Mouse (Mus musculus): Measurements from ENCODE around the gene S100a11. TPM values are rescaled to one million over a fixed set of nuclear protein-coding genes. Genes with fewer than 3 reads are reported as not detected.
"Not testable (repeated sequence)": the region's sequence is repeated elsewhere in the genome, so short reads cannot be mapped to it uniquely, and the experiment has no call there.

The S100a11 gene
- total RNA-seq, 4 experiments from 2014 or later: 6.1 to 19.4 (median 13.9) TPM

- no peak for DNase-seq (ENCODE audit: low spot score in 2 of 2)
Observed at GRCm38 (mm10) chr3:93521462-93522057, 1.3 kb downstream of the S100a11 start.

DNA sequence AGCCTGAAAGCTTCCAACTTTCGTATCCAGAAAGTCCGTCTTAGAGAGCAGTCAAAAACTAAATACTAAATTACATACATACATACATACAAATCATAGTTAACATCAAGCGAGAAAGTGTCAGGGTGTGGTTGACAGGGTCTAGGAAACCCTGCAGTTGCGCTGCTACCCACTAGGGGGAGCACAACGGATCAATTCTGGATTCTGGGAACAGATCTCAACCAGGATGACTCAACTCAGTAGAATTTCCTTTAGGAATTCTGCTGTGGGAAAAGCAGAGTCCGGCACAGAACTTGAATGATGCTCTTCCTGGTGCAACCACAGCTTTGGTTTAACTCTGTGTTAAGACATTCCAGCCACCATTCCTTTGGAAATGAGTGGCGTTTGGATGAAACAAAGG, 2.3 kb downstream of the S100a11 start:
- peak; percentile 10 to 61 for DNase-seq (ENCODE audit: low spot score in 2 of 2)

DNA sequence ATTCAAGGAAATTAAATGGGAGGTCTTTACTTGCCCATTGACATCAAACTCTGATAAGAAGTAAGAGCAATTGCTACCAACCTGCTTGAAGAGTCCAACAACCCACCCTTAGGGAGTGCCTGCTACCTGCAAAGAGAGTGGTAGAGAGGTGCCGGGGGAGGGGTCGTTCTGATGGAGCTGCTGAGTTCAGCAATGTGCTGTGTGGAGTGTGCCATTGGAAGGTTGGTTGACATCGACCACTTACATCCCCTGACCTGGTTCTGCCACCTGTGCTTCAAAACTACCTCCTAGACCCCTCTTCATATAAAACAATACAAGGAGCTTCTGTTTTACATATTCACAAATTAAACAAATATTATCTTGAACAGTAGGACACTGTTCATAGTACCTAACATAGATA, 7.0 kb downstream of the S100a11 start:
- no peak for DNase-seq (ENCODE audit: low spot score in 2 of 2)

- no peak for DNase-seq (ENCODE audit: low spot score in 2 of 2)
Observed at GRCm38 (mm10) chr3:93528807-93529206, 8.5 kb downstream of the S100a11 start.

DNA sequence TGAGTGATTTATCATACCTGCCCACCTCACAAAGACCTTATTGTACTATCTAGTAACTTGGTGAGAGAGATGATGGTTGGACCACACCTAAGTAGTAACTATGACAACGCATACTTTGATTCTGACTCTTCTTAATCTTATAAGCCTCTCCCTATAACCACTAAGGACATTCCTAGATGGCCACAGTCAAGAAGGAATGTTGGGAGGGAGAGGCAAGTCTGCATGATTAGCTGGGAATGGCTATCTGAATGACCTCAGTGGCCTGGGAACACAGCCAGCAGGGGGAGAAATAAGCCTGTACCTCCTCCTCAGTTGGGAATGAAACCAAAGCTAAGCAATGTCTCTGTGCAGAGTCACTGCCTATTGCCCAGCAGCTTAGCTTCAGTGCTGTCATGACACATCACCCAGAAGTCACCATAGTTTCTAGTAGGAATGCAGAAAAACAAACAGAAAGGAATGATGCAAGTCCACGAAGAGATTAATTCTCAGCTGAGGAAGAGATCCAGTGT, 16.8 kb downstream of the S100a11 start:
- no peak for DNase-seq (ENCODE audit: low spot score in 2 of 2)

- no peak for DNase-seq (ENCODE audit: low spot score in 2 of 2)
Observed at GRCm38 (mm10) chr3:93538486-93538885, 18.2 kb downstream of the S100a11 start.

DNA sequence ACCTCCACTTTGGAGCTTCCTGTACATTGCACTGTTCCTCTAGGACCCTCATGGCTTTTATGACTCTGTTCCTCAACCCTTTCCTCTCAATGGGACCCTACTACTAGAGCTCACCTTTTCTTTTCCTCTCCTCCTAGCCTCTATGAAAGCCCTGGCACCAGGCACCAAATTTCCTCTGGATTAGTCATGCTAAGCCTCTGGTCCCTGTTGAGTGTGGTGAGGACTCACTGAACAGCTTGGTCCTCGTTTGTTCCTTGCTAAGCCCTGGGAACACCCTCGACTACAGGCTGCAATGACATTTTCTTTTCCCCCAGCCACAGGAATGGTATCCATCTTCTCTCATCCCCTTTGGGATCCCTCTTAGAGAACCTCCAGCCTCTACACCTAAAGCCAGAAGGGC, 21.2 kb downstream of the S100a11 start:
- no peak for DNase-seq (ENCODE audit: low spot score in 2 of 2)

DNA sequence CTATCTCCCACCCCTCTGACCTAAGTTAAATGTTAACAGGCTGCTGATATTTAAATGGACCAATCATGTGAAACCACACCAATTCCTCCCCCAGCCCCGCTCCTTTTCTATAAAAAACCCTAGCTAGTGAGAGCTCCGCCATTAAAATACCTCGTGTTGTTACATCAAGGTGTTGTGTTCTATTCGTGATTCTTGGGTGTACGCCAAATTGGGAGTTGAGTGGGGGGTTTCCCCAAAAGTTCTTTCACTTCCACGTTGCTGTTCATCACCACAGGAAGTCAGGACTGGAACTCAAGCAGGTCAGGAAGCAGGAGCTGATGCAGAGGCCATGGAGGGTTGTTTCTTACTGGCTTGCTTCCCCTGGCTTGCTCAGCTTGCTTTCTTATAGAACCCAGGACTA, 23.9 kb downstream of the S100a11 start:
- DNase-seq (ENCODE audit: low spot score in 2 of 2): not testable (repeated sequence)

DNA sequence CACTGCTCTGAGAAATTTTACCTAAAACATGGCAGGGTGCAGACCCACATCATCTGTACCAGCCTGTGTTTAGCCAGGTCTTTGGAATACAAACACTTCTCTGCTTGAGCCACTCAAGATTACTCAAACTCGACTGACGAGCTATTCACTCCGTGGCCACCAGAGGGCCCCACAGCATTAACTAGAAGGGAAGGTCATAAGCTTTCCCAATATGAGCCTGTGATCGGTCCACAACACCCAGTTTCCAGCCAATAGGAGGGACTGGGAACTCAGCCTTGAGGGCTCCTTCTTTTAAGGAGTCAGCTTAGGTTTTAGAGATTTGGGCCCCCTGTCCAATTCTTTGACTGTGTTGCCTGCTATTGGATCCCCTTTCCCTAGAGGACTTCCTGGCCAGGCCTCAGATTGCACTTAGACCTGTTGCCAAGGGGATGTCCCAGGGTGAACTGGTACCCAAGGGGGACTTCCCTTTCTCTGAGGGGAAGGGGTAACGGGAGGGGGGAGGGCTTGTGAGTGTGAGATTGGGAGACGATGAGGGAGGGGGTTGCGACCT, 26.9 kb downstream of the S100a11 start:
- peak; percentile 62 to 78 for DNase-seq (ENCODE audit: low spot score in 2 of 2)

GRCm38 (mm10) chr3:93547749-93548540, 27.7 kb downstream of the S100a11 start:
- DNase-seq (ENCODE audit: low spot score in 2 of 2): no peak

DNA sequence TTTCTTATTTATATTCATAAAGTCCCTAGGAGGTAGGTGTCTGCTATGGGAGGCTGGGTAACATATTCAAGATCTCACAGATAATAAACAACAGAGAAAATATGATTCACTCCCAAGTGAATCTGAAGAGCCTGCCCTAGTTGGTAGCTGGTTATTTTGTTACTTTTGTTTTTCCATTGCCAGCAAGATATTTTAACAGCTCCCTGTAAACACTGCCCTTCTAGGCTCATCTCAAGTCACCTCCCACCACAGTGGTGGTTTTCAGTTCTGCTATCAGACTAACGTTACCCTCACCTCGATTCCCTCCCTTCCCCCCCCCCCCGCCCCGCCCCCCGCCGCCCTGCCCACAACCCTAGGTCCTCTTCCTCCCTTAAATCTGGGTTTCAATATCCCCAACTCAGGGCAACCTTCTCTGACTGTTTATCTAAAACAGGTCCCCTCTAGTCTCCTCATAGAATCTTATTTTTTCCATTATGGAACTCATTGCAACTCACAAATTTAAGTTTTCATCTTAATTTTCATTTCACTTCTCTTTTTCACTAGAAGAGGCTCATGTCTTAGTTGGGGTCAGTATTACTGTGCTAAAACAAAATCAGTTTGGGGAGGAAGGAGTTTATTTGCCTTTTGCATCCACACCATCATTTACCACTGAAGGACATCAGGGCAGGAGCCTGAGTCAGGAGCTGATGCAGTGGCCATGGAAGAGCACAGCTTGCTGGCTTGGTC, 28.4 kb downstream of the S100a11 start:
- no peak for DNase-seq (ENCODE audit: low spot score in 2 of 2)

GRCm38 (mm10) chr3:93549986-93550385, 29.7 kb downstream of the S100a11 start:
- no peak for DNase-seq (ENCODE audit: low spot score in 2 of 2)

DNA sequence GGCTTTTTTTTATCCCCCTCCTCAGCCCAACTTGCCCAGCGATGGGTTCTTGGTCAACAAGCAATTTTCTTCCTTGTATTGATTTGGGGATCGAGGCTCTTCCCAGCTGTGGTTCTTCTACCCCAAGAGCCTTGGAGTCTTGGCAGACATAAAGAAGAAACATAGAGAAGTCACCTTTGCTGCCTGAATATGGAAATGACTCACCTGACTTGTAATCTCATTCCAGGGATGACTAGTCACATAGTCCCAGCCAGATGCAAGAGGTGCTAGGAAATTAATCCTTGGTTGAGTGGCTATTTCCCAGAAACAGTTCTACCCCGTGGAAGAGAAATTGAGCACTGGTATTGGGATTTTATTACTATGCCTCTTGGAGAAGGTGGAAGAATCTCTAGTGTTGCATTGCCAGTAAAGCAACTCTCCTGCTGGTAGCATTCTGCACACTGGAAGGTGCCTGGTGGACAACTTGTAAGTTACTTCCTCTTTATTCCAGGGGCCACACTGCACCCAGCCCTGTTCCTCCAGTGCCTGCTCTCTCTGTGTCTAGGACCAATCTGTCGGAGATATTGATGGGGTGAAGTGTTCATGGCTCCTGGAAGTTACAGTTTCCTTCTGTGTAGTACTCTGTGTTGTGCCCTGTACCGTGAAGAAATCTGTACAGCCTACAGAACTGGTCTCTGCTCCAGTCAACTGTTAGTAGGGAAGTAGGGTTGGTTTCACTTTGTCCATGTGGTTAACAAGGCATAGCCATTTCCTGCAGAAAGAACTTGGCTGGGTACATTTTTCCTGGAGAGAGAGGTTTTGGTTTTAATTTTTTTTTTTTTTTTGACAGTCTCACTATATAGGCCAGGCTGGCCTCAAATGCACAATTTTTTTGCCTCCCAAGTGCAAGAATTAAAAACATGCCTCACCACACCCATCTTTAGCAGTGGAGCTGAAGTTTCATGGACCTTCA, 31.9 kb downstream of the S100a11 start:
- no peak for DNase-seq (ENCODE audit: low spot score in 2 of 2)

DNA sequence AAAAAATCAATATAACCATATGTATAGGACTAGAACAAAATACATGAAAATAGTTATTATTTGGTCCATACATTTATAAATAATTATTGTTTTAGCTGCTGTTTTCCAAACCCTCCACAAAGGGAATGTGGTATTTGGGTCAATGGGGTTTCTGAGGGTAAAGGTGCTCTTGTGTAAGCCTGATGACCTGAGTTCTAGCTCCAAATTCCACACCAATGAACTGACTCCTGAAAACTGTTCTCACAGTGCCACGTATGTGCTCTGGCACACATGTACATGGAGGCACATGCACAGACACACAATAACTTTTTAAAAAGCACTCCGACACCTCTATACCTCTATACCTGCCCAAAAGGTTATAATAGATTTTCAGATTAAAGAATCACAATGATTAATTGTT, 33.0 kb downstream of the S100a11 start:
- DNase-seq (ENCODE audit: low spot score in 2 of 2): no peak

DNA sequence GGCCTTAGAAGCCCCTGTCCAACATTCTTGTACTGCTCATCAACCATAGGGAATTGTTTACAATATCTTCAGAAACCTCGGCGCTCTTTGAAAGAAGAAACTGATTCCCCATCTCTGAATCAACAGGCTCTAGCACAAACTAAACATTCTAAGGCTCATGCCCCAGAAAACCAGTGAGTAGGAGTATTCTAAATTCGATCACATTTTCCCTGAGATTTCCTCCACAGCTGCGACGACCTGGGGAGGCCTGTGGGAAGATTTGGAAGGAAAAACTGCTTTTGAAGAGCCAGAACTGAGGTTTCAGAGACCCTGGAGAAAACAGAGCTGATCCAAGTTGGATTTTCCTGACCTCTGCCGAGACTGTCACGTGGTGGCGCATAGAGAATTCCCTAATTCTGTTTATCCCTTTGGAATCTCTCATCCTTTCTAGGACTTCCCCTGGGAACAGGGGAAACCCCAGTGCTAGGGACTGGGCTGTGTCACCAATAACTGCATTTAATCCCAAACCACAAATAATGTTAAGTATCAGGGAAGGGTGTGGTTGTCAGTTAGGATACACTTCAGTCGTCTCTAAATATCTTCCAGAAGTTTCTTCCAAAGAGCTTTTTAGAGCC, 33.6 kb downstream of the S100a11 start:
- DNase-seq (ENCODE audit: low spot score in 2 of 2): no peak

DNA sequence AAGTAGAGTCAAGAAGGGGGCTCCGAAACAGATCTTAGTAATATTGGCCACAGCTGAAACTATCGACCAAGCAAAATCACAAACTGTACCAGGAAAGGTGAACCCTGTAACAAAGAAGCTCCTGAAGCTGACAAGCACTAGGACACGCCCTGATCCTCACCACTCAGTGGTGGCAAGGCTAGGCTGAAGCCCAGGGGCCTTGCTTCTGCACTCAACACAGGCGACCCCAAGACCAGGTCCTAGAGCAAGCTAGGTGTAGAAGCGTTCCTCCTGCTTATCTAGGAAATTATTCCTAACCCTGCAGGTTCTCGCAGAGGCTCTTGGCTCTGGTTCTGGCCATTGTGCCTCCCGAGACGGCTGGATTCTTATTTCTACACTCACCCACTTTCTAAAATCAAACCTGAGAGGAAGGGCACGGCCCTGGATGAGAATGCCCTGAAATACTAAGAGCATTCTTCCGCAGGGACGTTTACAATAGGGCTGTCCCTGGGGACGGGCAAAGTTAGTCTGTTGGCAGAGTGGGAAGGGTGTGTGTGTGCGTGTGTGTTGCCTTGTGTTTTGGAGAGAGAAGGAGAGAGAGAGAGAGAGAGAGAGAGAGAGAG, 34.2 kb downstream of the S100a11 start:
- DNase-seq (ENCODE audit: low spot score in 2 of 2): no peak

DNA sequence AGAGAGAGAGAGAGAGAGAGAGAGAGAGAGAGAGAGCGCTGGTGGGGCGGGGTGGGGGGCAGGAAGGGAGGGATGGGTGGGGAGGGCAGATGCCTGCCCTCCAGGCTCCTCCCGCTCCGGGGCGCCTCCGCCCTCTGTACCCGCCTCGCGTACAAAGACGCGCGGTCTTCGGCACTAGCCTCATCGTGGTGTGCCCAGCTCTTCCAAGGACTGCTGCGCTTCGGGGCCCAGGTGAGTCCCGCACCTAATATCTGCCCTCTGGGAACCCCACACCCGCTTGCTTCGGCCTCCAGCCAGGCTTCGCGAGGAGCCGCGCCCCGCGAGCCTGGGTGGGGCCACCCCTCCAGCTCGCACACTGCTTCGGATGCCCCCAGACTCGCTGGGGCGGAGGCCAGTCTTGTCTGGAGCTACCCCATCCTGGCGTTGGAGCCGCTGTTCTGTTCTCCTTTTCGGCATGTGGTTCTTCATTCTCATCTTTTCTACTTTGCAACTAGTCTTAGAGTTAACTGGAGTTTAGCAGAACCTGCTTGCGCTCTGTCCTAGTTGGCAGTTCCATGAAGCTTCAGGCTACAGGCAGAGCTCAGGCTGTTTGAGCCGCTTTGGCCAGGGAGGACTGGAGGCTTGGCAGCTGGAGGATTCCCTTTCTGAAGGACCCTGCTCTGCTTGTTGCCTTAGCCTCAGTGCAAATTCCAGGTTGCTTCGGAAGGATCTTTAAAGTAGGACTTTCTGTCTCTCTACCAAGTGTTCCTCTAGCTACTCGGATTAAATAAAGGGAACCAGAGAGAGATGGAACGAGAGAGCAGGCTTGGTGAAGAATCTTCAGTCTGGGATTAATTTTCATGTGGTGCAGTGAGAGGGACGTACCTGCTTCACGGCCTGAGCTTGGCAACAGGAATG, 34.9 kb downstream of the S100a11 start, which contains the start of gene S100a10:
S100a10 (plus strand) TSS at position 100 of the 897 bp plus-strand sequence.
- no peak for DNase-seq (ENCODE audit: low spot score in 2 of 2)

DNA sequence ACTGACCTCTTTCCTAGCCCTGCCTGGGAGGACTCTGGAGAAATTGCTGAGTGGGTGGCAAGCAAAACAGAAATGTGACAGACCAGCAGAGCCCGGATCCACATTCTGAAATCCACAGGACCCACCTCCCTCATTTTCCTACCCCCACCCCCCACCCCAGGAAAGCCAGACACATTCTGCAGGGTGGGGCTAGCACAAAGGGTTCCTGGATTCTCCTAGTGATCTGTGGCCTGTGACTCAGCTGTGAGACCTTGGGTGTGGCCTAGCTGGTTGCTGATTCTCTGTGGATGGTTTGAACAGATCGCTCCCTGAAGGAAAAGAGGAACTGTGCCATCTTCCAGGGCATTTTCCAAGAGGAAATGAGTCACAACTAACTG, 35.6 kb downstream of the S100a11 start:
- DNase-seq (ENCODE audit: low spot score in 2 of 2): no peak

GRCm38 (mm10) chr3:93556599-93556998, 36.3 kb downstream of the S100a11 start:
- DNase-seq (ENCODE audit: low spot score in 2 of 2): no peak
